Mouse (Mus musculus) thymus, postnatal 25 days (tissue): ENCODE data around the gene Snrpd3.
"Not testable (repeated sequence)": the region's sequence is repeated elsewhere in the genome, so short reads cannot be mapped to it uniquely, and the experiment has no call there.

Experiments used
- DNase-seq: peaks from one replicate; pipeline ENCODE4 v3.0.0; 2022

Snrpd3 gene

DNA sequence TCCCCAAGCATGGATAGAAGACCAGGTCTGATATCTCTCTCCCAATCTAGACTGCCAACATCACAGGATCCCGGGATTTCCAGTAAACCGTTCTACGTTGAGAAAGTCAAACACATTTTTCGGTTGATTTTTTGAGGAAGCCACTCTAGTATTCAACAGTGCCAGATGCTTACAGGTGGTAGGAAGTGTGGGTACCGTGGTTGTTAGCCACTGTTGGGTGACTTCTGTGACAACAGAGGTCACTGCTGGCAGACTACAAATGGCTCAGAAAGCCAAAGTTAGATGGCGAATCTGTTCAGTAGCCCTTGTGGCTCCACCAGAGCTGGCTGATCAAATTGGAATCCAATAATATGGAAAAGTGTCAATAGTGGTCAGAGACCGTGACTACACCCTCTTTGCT lies 13.7 kb upstream of the Snrpd3 start:
- DNase-seq: no peak

DNA sequence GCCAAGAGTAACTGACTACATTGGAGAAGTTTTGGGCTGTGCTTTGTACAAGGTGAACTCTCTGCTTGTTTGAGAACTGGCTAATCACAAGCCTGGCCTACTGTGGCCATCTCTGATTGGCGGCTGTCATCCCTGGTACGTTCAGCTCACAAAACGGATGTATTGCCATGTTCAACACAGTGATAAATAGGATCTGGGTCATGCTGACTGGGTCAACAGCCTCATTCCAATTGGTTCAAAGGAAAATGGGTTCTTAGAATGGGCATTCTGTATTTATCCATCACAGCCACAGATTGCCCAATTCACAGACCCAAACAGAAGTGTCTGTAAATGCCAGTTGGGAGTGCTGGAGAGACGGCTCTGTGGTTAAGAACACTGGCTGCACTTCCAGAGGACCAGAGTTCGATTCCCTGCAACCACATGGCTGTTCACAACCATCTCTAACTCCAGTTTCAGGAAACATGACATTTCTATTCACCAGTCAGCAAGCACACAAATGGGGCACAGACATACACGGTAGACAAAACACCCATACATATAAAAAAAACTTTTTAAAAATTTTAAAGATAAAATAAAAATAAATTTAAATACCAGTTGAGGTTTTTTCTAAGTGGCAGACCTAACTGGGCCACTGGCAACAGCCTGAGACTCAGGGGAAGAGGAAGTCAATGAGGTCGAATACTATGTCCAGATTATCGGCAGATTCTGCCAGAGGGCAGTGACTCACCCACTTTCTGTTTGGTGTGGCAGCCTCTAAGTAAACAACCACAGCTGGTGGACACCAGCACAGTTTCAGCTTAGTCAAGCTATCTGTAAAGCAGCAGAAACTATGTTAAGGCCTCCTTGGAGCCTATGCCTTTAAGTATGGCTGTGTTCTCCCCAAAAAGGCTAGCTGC lies 12.9 kb upstream of the Snrpd3 start:
- no peak for DNase-seq

DNA sequence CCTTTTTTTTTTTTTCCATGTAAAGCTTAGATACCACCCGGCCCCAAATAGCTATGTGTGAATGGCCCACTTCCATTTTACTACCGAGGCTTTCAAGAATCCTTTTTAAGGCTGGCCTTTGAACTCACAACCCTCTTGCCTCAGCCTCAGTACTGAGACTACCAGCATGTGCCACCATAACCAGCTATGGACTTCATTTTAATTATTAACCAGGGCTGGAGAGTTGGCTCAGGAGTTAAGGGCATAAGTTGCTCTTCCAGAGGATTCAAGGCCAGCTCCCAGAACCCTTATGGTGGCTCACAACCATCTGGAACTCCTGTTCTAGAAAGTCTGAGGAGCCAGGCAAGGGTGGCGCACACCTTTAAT lies 12.2 kb upstream of the Snrpd3 start:
- DNase-seq: no peak

DNA sequence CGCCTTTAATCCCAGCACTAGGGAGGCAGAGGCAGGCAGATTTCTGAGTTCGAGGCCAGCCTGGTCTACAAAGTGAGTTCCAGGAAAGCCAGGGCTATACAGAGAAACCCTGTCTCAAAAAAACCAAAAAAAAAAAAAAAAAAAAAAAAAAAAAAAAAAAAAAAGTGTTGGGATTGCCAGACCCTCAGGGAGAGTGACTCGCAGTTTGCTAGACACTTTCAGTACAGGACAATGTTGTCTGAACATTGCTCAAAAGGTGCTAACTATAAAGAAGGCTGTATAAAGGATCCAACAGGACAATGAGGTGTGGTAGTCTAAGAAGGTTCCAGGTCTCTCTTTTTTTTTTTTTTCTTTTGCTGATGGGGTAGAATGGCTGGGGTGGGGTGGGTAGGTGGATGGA lies 11.4 kb upstream of the Snrpd3 start:
- DNase-seq: not testable (repeated sequence)

DNA sequence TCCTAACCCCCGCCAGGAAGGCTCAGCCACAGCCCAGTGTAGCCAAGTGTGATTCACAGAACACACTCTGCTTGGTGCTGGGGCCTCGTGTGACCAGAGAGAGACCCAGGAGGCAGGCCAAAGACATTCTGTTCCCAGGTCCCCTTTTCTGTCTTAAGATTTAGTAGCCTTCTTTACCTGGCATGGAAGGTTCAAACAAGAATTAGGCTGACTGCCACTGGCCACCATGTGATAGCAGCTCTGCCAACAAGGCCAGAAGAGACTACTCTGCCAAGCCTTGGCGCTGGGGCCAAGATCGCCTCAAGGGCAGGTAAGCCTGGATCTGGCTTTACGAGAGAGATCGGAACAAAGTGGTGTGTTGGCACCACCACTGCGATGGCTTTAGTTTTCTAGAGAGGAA lies 6.9 kb upstream of the Snrpd3 start:
- DNase-seq: no peak

DNA sequence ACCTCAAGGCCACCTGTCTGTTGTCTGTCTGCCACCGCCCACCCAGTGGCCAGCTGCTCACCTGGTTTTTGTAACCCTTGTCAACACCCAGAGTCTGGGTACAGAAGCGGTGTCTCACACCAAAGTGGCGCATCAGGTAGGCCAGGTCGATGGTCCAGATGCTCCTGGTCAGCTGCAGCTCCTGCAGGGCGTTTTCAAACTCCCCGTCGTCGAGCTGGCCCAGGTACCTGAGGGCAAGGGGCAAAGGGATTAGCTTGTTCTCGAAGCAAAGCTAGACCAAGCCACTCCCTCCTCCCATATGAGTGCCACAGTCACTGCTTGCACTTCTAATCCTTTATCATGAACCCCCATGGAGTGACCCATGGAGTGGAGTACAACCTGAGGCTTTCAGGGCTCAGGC lies 6.3 kb upstream of the Snrpd3 start:
- no peak for DNase-seq

DNA sequence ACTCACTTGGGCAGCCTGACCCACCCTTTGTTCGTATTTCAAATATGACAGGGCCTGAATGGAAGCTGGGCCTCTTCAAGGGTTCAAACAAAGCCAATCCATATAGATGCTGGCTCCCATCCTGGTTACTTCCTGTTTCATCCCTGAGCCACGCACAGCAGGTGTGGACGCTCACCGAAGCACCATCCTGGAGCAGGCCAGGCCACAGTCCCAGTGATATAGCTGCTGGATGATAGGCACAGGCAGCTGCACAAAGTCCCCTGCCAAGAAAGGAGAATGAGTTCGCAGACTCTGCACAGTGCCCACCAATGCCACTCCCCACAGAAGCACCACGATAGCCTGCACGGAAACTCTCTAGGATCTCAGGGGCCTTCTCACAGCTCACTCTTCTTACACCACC lies 5.5 kb upstream of the Snrpd3 start:
- no peak for DNase-seq

DNA sequence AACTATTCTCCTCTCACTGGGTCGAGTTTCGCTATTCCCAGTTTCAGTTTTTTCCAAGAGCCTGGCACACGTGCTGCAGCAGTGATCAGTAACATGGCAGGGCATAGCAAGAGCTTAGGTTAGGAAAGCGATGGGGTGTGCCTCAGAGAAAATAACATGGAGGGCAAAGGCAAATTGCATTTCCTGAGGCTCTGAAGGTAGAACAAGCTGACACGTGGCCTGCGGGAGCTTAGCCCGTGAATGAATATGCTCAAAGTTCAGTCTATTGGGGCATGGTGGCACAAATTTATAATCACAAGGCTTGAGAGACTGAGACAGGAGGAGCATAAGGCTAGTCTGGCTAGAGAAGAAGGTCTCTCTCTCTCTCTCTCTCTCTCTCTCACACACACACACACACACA lies 4.6 kb upstream of the Snrpd3 start:
- no peak for DNase-seq

DNA sequence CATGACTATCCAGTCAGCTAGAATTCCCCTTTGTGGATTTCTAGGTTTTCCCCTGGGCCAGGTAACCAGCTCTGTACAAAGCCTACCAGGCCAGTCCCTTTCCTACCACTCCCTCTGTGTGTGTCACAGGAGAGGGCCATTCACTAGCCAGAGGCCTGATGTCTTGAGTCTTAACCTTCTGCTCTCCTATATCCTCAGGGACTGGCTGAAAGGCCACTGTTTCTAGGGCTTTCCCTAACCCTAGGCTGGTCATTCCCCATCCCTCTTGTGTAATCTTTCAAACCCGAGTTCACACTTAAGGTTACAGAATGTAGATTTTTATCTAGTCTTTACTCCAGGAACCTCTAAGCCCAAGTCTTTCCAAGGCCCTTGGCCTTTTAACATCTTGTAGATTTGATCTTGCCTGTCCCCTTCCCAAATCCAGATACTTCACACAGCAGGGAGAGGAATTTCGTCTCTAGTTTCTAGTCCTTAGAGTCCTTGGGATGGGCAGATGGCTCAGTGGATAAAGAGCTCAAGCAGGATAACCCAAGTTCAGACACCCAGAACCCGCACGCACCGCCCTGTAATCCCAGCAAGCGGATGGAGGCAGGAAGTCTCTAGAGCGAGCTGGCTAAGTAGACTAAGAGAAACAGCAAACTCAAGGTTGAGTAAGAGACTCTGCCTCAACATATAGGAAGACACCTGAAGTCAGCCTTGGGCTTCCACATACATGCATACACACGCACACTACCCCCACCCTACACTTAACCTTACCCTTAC lies 3.9 kb upstream of the Snrpd3 start:
- no peak for DNase-seq

DNA sequence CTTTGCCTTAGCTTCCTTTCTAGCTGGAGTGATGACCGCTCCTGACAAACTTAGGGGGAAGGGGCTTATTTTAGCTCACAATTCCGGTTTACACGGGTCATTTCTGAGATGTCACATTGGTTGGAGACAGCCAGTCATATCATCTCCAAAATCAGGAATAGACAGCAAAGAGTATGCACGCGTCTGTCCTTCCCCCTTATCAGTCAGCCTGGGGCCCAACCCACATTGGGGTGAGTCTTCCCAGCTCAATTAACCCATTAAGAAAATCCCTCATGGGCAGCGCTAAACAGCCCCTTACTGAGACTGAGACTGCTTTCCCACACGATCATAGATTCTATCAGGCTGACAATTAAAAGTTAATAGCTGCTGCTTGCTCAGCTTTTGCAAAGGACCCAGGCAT lies 3.0 kb upstream of the Snrpd3 start:
- DNase-seq: no peak

DNA sequence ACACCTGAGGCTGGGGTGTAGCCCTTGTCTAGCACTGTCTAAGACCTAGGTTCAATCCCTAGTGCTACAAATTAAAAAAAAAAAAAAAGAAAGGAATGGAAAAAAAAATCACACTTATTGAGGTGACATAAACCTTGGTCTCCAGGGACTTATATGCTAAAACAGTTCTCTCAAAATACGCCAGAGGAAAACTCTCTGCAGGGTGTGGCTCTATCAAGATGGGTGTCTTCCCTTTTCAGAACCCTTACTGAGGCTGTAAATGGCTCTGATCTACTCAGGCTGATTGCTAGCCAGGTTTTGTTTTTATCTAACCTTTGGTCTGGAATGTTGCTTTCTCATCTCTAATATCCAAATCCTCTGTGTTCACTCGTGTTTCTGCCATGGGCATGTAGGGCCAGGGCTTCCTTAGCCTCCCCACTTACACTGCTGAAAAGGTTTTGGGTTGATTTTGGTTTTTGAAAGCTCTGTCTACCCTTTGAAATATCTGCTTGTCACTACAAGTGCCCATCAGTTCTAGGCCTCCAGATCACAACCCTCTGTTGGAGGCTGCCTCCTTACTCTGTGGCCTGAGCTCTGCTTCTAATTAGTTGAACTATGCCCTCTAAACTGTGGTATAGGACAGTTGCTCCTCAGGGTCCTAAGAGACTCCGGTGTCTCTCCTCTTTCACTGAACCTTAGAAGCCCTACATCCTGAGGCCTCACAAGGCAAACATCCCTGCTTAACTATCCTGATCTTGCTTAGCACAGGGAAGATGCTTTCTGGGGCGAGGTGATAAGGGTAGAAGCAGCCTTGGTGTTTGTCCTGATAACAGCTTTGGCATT lies 1.9 kb upstream of the Snrpd3 start:
- no peak for DNase-seq

DNA sequence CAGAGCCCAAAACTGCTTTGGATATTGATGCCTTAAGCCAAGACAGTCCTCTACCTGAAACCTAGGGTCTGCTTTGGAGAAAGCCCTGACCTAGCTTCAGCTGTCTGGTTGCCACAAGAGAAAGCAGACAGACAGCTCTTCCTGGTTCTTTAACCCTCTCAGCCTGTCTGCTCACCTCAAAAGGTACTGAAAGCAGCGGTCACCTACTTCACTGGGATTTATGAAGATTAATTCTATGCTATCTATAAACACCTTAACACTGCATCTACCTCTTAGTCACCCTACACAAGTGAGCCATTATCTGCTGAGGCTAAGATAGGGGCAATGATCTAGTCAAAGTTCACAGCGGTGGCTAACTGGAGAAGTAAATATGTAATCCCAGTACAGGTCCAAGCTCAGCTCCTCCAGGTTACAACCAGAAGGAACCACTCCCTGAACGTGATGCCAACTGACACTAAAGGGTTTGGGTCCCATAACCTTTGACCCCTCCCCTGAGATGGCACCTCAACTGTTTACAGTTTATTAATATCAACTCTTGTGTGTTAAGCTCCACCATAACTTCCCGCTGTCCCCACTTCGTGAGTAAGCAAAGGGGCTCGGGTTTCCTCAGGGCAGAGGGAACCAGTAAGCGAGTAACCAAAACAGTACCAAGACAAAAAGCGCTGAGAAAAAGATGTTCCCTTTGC lies 1.2 kb upstream of the Snrpd3 start:
- no peak for DNase-seq

DNA sequence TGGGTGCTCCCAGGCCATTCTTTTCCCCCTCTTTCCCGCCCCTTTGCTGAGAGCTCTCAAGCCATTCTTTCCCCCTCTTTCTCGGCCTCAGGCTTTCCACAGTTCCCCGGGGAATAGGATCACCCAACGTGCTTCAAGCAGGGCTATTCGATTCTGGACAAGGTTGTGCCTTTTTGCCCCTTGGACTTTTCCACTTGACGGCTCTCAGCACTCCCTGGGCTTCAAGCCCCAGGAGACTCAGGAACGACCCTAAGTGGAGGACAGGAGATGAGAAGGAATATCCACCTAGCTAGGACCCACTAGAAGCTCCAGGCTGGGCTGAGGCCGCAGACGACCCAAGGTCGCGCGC lies 653 bp upstream of the Snrpd3 start:
- DNase-seq: no peak

DNA sequence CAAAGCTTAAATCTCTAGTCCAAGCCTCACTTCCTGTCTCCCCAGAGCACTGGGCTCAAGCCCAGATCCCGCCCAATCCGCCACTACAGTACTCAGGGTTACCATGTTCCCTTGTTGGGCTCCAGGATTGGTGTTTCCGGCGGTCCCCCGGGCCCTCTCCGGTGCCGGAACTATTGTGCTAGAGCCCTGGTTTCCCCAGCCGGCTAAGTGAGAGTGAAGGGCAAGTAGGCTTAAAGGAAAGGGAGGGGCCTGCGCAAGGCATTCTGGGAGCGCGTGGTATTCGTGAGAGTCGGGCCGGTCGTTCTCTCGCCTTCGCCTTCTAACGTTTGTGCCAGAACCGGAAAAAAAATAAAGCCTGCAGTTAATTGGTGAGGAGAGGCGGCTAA lies 400 bp downstream of the Snrpd3 start, which contains the start of gene Gucd1:
Gucd1 (minus strand) TSS at position 215 of the 386 bp plus-strand sequence.
- peak; percentile 98 for DNase-seq

DNA sequence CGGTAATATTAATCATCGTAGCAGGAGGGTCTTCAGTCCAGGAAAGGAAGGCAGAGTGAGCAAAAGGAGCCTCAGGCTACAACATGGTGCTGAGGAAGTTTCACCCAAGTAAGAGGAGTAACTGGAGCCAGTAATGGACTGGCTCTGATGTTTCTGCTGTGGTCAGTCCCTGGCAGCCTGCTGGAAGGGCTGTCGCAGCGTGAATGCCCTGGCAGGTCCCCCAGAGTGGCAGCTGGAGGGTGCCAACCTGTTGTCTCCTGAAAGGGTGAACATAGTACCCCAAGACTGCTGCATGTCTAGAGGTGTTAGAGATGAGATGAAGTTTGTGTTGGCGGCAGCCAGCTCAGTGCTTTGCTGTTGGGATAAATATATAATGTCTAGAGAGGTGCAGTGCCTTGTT lies 3.2 kb downstream of the Snrpd3 start:
- DNase-seq: no peak

DNA sequence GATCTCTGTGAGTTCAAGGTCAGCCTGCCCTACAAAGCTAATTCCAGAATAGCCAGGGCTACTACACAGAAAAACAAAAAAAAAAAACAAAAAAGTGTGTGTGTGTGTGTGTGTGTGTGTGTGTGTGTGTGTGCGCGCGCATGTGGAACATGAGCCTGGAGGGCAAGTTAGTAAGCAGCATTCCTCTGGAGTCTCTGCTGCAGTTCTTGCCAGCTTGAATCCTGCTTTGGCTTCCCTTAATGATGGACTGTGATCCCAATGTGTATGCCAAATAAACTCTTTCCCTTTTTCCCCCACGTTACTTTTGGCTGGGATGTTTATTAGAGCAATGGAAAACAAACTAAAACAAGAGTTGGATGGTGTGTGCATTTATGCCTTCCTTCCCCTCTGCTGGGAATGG lies 4.3 kb downstream of the Snrpd3 start:
- DNase-seq: no peak

DNA sequence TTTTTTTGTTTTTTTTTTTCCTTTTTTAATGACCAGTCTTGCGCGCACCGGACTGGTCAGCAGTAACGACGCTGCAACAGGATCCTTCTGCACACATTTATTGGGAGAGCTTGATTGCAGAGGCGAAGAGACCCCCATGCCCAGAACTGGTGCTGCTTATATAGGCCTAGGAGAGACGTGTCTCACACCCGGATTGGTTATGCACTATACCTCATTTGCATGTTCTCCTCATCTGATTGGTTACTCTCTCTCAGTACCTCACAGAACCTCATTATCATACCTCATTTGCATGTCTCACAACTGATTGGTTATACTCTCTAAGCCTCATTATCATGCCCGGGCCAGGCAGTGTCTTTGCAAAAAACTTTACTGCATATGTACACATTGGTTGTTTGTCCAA lies 8.1 kb downstream of the Snrpd3 start:
- not testable (repeated sequence) for DNase-seq

DNA sequence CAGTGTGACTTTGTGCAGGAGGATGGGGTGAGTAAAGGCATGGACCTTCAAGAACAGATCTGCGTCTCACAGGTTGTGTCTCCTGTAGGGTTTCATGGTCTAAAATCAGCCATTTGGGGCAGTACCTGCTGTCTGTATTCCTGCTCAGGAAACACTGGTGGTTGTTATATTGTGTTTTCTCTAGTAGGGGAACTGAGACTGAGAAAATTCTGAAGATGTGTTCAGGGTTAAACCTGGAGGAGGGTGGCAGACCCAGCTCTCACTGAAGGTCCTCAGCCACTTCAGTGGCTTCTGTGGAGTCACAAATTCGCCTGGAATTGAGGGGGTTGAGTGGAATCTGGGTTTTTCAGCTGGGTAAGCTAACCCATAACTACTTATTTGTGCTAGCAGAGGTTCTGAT lies 13.0 kb downstream of the Snrpd3 start:
- no peak for DNase-seq

DNA sequence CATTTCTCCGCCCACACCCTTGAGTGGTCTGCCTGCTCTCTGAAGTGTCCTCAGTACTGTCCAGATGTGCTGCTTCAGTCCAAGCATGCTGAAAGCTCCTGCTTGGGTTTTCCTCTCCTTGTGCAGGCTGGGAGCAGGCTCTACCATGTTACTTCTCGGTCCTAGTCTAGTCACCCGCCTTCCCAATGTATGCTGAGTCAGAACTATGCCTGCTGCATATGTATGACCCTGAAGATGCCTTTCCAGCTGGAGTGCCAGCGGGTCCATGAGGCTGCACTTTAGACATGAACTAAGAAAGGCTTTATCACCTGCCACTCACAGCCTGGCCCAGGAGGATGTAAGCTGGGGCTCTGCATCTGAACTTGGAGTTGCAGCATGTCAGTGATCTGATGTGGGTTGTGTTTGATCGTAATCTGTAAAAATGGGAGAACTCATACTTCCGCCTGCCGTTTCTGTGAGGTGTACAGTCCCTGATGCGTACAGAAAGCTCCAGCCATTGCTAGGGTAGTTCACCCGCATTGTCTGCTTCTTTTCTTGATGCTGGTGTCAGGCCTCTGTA lies 14.3 kb downstream of the Snrpd3 start:
- peak; percentile 58 for DNase-seq

DNA sequence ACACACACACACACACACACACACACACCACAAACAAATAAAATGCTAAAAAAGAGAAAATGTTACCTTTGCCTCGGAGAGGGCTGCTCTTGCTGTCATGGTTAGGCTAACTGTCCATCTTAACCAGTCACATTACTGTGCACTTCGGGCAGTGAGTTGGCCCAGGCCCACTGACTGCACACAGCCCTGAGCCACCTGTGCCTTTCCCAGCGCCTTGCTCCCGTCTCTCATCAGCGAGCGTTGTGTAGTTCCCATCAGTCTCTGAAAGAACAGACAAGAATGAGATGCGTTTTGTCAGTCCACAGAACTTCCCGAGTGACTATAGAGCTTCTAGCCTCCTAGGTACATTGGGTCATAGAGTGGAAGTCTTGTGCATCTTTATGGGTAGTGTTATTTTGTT lies 16.9 kb downstream of the Snrpd3 start:
- DNase-seq: no peak

DNA sequence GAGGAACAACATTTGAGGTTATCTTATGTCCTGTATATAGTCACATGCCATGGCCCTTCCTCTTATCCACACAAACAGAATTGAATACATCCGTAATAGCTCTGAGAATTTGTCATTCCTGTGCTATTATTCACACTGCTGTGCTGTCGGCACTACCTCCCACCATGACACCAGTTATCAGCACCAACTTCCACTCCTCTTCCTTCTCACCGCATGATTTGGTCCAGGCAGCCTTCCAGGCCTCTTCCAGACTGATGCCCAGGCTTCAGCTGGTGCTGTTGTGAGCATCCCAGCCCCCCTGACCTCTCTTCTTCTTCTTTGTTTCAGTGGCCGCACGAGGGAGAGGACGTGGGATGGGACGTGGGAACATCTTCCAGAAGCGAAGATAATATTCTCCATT lies 17.6 kb downstream of the Snrpd3 start:
- DNase-seq: no peak

DNA sequence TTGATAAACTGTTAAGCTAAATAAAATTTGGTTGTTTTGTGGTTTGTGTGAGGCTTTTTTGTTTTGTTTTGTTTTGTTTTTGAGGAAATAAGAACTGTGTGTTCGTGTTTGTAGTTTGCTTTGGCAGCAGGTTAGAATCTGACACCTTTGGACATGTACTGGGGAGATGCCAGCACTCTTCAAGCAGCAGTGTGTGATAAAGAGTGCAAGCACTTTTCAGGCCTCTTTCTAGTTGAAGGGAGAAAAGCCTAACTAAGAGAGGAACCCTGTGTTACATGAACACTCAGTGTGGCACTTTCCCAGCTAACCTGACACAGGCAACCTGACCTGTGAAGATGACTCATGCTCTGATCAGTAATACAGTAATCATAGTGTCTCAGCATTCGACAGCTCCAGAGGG lies 18.1 kb downstream of the Snrpd3 start:
- no peak for DNase-seq

DNA sequence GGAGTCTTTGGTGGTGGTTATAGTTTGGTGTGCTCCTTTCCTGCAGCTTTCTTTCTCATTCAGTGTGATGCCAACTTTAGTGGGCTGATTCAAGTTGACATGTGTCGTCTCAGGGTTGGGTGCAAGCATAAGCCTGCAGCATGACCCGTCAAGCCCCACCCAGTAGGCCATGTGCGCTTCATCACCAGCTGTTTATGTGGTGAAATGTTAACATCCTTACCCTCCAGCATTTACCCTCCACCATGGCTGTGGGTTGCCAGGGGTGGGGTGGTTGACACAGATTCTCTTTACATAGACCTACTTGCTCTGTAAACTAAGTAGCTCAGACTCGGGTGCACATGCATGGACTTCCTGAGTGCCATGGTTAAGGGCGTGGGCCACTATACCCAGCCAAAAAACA lies 18.8 kb downstream of the Snrpd3 start:
- DNase-seq: peak; percentile 30
